Mouse (Mus musculus) kidney, adult 2 months (tissue): Measurements from ENCODE around the gene Mb.

Experiments
- CTCF ChIP-seq: fragments of 200-500 bp; conservative IDR thresholded peaks from 2 replicates; pipeline ENCODE4 v1.5.1; 2011; ENCODE audit warnings: low read depth, mild to moderate bottlenecking, control low read depth, low read length, moderate library complexity, mixed read lengths; ENCODE audit not compliant: insufficient read depth, insufficient read length
- POLR2A ChIP-seq: fragments of 200-500 bp; IDR thresholded peaks from one replicate; pipeline ENCODE4 v1.6.1; 2011; ENCODE audit warnings: low read depth, low read length, control low read depth

- TF ChIP-seq CTCF (no peak), POLR2A (no peak)
Measured at GRCm38 (mm10) chr15:77094431-77094830, 44.0 kb upstream of the Mb start.
